Mouse (Mus musculus) spleen, postnatal 14 days (tissue): ENCODE measurements around the gene Olfml3.

Experiments used
- DNase-seq, 2 experiments: peaks; one replicate each; pipeline ENCODE4 v3.0.0; 2021 to 2022; ENCODE audit warnings: low spot score in 2 of 2

The Olfml3 gene

DNA sequence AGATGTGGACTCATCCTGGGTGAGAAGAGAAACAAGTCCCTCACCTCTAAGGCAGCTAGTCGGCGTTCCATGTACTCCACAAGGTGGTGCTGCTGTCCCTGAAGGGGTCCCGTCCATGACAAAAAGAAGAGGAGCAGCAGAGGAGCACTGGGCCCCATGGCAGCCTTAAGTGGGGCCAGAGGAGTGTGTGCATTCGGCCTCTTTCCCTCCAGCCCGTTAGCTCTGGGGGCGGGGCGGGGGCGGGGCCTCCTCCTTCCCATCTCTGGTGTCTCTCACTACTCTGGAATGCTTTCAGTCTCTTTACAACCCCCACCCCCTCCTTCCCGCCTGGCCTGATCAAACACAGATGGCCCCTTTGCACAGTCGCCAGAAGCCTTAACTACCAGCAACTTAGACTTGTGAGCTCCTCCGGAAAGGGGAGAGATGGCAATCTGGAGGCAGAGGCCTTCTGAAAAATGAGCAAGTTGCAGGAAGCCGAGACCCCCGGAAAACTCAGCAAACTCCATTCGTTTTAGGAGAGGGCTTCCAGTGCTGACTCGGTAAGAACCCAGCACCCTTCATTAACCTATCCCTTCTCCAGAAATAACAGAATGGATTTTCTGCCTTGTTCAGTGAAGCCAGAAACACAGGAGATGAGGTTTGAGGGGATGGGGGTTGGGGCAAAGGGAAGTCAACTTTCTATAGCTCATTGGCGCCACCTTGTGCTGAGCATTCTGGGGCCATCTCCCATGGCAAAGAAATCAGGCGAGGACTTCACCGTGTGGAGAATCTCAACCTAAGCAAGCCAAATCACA, at the start of gene Olfml3:
Olfml3 (minus strand) TSS at position 224 of the 794 bp plus-strand sequence.
- DNase-seq, result peak; percentile 66 to 81

- DNase-seq, result no peak
Observed at GRCm38 (mm10) chr3:103787225-103787624, 49.4 kb upstream of the Olfml3 start.

GRCm38 (mm10) chr3:103782844-103783609, 45.2 kb upstream of the Olfml3 start:
- DNase-seq, result no peak

DNA sequence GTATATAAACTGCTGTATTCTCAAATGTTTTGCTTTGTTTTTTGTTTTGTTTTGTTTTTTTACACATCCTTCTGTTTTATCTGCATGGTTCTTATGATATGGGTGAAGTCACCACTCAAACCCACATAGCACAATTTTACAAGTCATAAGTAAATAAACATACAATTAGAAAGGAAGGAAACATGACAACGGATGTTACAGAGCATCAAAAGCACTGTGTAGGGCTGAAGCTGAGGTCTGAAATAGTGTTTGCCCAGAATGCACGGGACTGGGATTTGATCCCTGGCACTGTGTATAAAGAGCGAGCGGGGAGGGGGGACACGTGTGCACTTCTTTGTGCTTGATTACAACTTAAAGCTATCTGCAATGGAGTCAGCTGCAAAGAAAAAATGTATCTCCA, 43.0 kb upstream of the Olfml3 start:
- DNase-seq, result no peak

GRCm38 (mm10) chr3:103780271-103780670, 42.5 kb upstream of the Olfml3 start:
- no peak for DNase-seq

DNA sequence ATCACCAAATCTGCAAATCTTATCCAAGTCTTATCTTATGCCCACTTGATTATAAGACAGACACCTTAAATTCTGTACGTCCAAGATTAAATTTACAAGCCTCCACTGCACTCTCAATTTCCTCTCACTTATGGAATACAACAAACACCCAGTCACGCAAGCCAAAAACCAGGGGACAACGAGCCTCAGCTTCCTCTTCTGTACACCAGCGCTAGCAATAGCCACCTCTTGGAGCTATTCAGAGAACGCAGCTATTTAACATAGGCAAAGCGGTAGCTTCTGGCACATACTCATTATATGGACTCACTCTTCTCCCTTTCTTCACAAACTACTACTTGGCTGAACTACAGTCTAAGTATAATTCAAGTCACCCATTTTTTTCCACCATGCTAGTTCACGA, 41.4 kb upstream of the Olfml3 start:
- no peak for DNase-seq

DNA sequence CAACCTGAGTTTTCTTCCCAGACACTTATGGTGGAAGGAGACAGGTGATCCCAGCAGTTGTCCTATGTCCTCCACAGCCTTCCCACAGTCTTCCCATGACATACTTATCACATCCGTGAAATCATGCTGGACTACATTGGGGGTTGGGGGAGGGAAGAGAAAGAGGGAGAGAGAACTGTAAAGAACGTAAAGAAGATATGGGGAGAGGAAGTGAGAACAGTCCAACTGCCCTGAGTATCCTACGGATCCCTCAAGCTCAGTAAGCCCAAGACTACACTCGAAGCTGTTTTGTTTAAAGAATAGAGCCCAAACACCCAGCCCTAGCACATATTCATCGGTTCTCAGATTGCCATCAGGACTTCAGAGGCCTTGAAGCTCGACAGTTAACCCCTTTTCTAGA, 40.9 kb upstream of the Olfml3 start:
- DNase-seq, result no peak

- DNase-seq, result no peak
Observed at GRCm38 (mm10) chr3:103777940-103778339, 40.1 kb upstream of the Olfml3 start.

DNA sequence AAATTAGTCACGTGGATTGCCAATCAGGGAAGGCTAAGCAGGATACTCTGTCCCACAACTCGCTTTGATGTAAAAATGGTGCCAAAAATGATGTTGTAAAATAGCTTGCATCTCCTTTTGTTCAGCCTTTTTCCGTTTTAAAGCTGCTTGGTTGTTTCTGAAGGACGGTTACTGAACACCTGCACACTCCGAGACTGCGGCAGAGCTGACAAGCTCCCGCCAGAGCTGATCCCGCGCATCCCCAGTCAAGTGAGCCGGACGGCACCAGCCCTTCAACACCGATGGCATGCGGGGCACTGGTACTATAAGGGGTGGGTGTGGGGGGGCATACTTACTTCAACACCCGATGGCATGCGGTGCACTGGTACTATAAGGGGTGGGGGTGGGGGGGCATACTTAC, 36.2 kb upstream of the Olfml3 start:
- DNase-seq, result no peak

- no peak for DNase-seq
Observed at GRCm38 (mm10) chr3:103773508-103773907, 35.7 kb upstream of the Olfml3 start.

- no peak for DNase-seq
Observed at GRCm38 (mm10) chr3:103772846-103773245, 35.0 kb upstream of the Olfml3 start.

DNA sequence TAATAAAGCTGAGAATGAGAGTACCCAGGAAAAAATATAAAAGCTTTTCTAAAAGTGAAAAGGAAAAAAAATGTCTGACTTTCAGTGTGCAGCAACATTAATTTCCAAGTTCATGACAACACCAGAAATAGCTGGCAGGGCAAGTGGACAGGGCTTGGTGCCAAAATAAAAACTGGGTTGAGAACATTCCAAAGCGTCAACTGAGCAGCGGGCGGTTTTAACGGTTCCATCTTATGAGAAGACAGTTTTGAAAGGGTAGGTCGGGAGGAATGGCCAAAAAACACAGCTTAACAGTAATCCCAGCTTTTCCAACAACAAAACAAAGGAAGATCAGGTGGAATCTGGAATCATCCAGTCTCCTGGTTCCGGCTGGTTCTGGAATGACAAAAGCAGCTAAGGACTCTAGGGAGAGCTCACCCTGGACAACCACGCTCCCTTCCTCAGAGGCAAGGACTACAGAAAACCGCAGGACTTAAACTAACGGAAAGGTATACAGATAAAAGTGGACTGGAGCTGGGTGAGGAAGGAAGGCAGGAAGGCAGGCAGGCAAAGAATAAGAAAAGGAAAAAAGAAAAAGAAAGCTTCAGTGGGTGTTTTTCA, 33.8 kb upstream of the Olfml3 start:
- DNase-seq, result no peak

DNA sequence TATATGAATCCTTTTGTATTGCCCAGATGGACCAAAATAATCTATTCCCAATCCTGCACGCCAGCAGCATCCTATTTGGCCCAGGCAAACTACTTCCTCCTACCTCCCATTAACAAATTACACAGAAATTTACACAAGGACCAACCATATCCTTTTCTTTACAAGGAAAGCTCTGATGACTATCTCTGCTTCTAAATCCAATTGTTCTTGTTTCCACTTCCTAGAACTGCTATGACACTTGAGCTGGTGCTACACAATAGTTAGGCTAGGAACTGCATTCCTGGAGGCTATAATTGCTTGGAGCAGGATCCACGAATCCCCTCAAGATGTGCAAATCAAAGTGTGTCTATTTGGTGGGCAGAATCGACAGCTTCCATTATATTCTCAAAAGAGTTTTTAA, 29.0 kb upstream of the Olfml3 start:
- DNase-seq, result no peak

GRCm38 (mm10) chr3:103759261-103759970, 21.6 kb upstream of the Olfml3 start:
- DNase-seq, result no peak

GRCm38 (mm10) chr3:103758456-103758855, 20.7 kb upstream of the Olfml3 start:
- DNase-seq, result no peak

GRCm38 (mm10) chr3:103756920-103757319, 19.1 kb upstream of the Olfml3 start:
- no peak for DNase-seq

- no peak for DNase-seq
Observed at GRCm38 (mm10) chr3:103755351-103755750, 17.6 kb upstream of the Olfml3 start.

GRCm38 (mm10) chr3:103751558-103751957, 13.8 kb upstream of the Olfml3 start:
- DNase-seq, result no peak

- no peak for DNase-seq
Observed at GRCm38 (mm10) chr3:103746711-103747110, 8.9 kb upstream of the Olfml3 start.

DNA sequence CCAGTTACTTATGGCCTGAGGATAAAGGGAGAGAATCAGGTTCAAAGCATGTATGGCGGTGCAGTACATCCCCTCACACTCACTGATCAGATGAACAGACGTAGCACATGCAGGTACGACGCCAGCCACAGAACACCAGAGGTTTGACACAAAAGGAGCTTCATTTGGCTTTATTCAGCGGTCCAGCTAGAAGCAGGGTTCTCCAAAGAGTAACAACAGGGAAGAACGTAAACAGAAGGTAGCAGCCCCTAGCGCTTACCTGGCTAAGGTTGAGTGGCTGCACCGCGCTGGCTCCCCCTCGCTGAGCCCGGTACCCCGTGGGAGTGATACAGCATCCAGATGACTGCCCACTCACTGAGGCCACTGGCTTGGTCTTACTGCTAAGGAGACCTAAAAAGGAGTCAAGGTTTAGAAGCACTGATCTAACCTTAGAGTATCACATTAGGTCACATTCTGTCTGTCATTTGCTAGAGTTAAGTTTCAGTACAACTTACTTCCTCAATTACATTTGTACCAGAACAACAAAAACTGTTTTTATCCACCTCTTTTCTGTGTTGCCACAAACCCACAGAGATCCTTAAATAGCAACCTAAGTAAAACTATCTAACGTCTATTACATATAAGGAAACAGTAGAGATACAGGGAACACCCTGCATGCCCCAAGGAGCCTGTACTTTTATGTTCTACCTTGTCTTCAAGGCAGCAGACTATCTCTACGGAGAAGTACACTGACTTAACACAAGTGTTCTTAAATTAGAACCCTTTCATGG, 7.4 kb upstream of the Olfml3 start:
- no peak for DNase-seq

DNA sequence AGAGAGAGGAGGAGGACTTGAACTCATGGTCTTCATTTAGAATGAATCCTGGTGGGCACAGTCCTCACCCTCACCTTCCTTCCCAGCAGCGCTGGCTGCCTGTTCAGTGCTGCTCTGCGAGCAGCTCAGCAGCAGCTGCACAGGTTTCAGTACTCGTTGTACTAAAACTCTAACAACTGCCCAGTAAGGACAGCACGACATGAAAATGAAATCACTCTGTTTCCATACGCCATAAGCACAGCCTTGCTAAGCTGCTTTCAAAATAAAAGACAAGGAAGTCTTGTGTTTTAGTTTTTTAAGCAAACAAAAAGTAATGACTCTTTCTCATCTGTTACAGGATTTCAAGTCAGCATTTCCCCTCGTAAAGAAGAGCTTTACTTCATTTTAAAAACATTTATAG, 5.4 kb upstream of the Olfml3 start:
- DNase-seq, result no peak
